Mouse (Mus musculus) mouse embryonic stem cell (cell line): Measurements from ENCODE around the gene Hmbs.
"Not testable (repeated sequence)": the region's sequence is repeated elsewhere in the genome, so short reads cannot be mapped to it uniquely, and the experiment has no call there.

Experiments
- in situ Hi-C, 2 experiments: fragments of 300-500 bp; cut with MboI; formaldehyde crosslinking; loops; 1 replicate in 1 of 2; 3 replicates in 1 of 2; pipeline ENCODE4 v1.14.3; 2019 to 2020; ENCODE audit warnings: low sequenced_read_pairs in 2 of 2, low pct_unique_long_range_greater_than_20kb in 1 of 2, mixed read lengths in 1 of 2; ENCODE audit not compliant: unreplicated experiment in 1 of 2

Gene Hmbs

DNA sequence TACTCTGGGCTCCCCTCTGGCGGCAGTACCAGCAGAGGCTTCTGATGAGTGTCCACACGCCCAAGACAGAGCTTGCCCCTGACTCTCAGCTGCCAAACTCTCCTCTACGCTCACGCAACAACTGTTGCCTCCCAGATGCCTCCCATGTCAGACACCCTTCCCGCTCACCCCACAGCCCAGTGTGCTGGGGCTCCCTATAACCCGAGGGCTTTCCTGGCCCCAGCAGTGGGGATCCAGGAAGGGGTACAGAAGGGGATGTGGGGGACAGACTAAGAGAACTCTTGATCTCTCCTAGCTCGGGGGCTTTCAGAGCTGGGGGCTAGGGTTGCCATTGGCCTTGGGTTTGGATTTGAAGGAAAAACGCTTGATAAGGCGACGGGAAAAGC is 33.3 kb downstream of the Hmbs start:
- in situ Hi-C loops = no loop called here

GRCm38 (mm10) chr9:44309756-44310155 is 34.3 kb downstream of the Hmbs start:
- in situ Hi-C loops = no loop called here

DNA sequence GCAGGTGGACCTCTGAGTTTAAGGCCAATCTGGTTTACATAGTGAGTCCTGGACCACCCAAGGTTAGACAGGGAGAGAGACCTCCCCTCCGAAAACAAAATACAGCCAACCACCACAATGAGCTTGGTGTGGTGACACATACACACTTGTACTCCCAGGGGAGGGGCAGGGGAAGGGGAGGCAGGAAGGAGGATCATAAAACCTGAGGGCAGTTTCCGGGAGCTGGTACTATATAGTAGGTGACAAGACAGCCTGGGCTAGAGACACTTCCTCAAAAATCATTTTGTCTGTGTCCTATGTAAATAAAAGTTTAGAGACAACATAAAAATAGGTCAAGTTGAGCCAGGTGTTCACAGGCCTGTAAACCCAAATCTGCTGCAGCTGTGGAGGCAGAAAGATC is 36.8 kb downstream of the Hmbs start:
- in situ Hi-C loops = no loop called here

- in situ Hi-C loops = no loop called here
These were observed 37.5 kb downstream of the Hmbs start for GRCm38 (mm10) chr9:44306532-44306931.

DNA sequence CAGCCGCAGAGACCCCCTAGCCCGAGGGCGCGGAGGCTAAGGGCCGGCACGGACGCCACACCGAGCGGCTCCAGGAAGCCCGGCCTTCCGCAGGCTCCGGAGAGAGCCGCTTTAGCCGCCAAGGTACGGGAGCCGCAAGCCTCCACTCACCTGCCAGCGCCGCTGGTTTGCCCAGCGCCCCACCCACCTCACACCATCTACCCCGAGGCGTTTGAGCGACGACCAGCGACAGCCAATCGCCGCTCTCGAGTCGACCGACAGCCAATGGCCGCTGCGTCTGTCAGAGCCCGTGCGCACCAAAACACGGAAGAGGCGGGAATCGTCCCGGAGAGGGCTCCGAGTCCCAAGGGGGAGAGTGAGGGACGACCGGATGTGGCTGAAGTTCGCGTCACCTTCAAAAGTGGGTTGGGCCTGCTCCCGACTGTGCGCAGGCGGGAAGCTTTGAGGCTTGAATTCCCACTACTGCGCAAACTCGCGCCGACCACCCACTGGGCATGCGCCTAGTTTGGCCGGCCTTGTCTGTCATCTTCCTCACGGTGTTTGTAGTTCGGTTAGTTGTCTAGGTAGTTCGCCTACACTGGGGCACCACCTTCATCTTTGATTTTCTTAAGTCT is 38.5 kb downstream of the Hmbs start, which contains the start of gene Hinfp:
Gene Hinfp, minus strand, starts transcription at position 206 of the 614 bp plus-strand sequence.
- in situ Hi-C loops = no loop called here

- in situ Hi-C loops = not testable (repeated sequence)
These were observed 44.0 kb downstream of the Hmbs start for GRCm38 (mm10) chr9:44300001-44300400.

GRCm38 (mm10) chr9:44292490-44292889 is 51.5 kb downstream of the Hmbs start:
- in situ Hi-C loops = no loop called here

DNA sequence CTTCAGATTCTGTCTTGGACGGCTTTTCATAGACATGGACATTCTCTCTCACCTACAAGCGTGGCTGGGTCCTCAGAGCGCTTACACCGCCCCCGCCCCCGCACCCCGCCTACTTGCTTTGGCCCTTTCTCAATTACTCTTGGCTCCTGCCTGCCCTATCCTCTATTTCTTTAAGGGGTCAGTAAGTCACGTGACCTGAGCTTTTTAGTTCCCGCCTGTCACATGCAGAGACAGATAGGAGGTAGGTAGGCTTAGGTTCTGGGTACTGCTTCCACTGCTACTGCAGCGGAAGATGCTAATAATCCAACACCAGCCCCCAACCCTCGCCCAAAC is 55.1 kb downstream of the Hmbs start:
- in situ Hi-C loops = no loop called here

- in situ Hi-C loops = no loop called here
These were observed 55.7 kb downstream of the Hmbs start, which contains the start of gene Abcg4 for GRCm38 (mm10) chr9:44288076-44288958. Gene Abcg4 (minus strand): TSS chr9:44288615.

DNA sequence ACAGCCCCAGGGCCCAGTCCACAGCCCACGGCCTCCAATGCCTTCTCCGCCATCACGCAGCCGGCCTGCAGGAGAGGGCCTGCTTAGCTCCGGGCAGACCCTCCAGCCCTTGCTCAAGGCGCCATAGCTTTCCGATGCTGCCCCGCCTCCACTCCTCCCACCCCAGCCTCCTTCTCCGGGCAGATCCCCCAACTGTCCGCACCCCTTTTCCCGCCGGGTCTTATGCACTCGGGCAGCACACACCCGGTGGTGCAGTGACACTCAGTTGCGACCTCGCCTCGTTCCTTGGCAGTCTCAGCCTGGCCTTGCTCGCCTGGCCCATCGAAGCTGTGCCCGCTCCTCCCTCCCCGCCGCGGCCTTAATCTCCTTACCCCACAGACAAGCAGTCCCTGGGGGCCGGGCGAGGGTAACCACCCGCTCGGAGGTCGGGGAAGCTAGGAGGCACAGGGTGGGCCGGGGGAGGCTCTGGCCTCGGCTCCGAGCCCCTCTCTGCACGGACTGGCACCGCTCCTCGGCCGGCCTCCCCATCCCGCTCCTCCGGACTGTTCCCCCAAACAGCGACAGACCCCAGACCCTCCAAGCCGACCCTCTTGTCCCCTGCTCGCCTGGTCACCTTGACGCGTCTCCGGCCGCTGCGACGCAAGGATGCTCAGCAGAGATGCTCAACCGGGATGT is 56.5 kb downstream of the Hmbs start:
- in situ Hi-C loops = no loop called here

- in situ Hi-C loops = no loop called here
These were observed 57.0 kb downstream of the Hmbs start for GRCm38 (mm10) chr9:44287003-44287400.
